Mouse (Mus musculus) kidney, postnatal 0 days (tissue): ENCODE measurements around the gene Cirbp. TPM values are rescaled to one million over a fixed set of nuclear protein-coding genes. Genes with fewer than 3 reads are reported as not detected.
A peak's percentile ranks its signal among the peaks of the same experiment; 100 is the strongest.

Source experiments
- ATAC-seq: fragments of 200-750 bp; cut with Nextera tagmentation; replicated peaks from 2 replicates; pipeline ENCODE4 v1.8.0; 2017; ENCODE audit warnings: low read depth, moderate number of reproducible peaks, moderate TSS enrichment, moderate library complexity; ENCODE audit not compliant: low FRiP score
- DNase-seq: peaks from one replicate; pipeline ENCODE4 v3.0.0-alpha.2; 2016; ENCODE audit warnings: low spot score
- H3K27ac ChIP-seq: fragments of 300-500 bp; sonication (generic); 2 replicates; pipeline ENCODE4 v1.5.1; 2014; ENCODE audit warnings: mild to moderate bottlenecking
- H3K27me3 ChIP-seq: fragments of 300-500 bp; sonication (generic); 2 replicates; pipeline ENCODE4 v1.6.1; 2014; ENCODE audit warnings: low read length, mixed read lengths; ENCODE audit not compliant: insufficient read depth
- H3K36me3 ChIP-seq: fragments of 300-500 bp; sonication (generic); 2 replicates; pipeline ENCODE4 v1.6.1; 2014; ENCODE audit warnings: low read length, mixed read lengths; ENCODE audit not compliant: insufficient read depth
- H3K4me1 ChIP-seq: fragments of 300-500 bp; sonication (generic); replicated peaks from 2 replicates; pipeline ENCODE4 v1.6.1; 2014; ENCODE audit warnings: antibody characterized with exemption, low read length, mixed read lengths; ENCODE audit not compliant: insufficient read depth
- H3K4me2 ChIP-seq: fragments of 300-500 bp; sonication (generic); 2 replicates; pipeline ENCODE4 v1.6.1; 2014; ENCODE audit warnings: mild to moderate bottlenecking, low read length, moderate library complexity, mixed read lengths
- H3K4me3 ChIP-seq: fragments of 300-500 bp; sonication (generic); replicated peaks from 2 replicates; pipeline ENCODE4 v1.5.1; 2014; ENCODE audit warnings: low read depth, low read length
- H3K9ac ChIP-seq: fragments of 300-500 bp; sonication (generic); 2 replicates; pipeline ENCODE4 v1.6.1; 2014; ENCODE audit warnings: low read depth, low read length
- H3K9me3 ChIP-seq: fragments of 300-500 bp; sonication (generic); replicated peaks from 2 replicates; pipeline ENCODE4 v1.6.1; 2016; ENCODE audit warnings: low read length, inconsistent platforms, mixed read lengths
- CTCF ChIP-seq: IDR thresholded peaks from 2 replicates; pipeline ENCODE4 v1.5.1; 2016; ENCODE audit warnings: antibody characterized with exemption, low read depth, mild to moderate bottlenecking, moderate library complexity
- WGBS: fragments of 180-500 bp; shearing (Covaris S2); extraction: QIAGEN DNeasy Blood & Tissue Kit; methylation state at CpG from one replicate; pipeline ENCODE4 v1.1.7; 2014; 5-methylcytosine and 5-hydroxymethylcytosine counted together
- polyA plus RNA-seq: library from polyadenylated mRNA; unstranded; fragments of >200 nt; fragmentation: Nextera tagmentation; extraction: Ambion mirVana; gene quantifications from 2 replicates; pipeline ENCODE4 v1.2.1, GENCODE M21; 2015

Gene Cirbp
- polyA plus RNA-seq, 1 experiment from 2014 or later: 317 TPM

- ATAC-seq (no peak), DNase-seq (no peak)
- no peak overlapping the region for H3K9ac ChIP-seq
- H3K9me3 ChIP-seq: no peaks in the 10 kb centered on the region
- H3K27ac ChIP-seq: no peak overlapping the region
- 94% methylated on average over 10 of the region's 10 CpGs for WGBS
- peaks cover 13% of the 10 kb centered on the region for H3K27me3 ChIP-seq
- H3K4me1 ChIP-seq: no peaks in the 10 kb centered on the region
- TF ChIP-seq CTCF: no peak
- H3K4me2 ChIP-seq: no peak overlapping the region
- H3K4me3 ChIP-seq: no peak overlapping the region
- no peaks in the 10 kb centered on the region for H3K36me3 ChIP-seq
Observed at GRCm38 (mm10) chr10:80187739-80188138, 22.0 kb downstream of the Cirbp start.

GRCm38 (mm10) chr10:80188453-80189024 is 22.8 kb downstream of the Cirbp start:
- Histone ChIP-seq H3K4me2 (no peak overlapping the region), H3K9me3 (no peaks in the 10 kb centered on the region), H3K4me3 (no peak overlapping the region), H3K9ac (no peak overlapping the region), H3K27ac (no peak overlapping the region), H3K4me1 (no peaks in the 10 kb centered on the region), H3K27me3 (peaks cover 13% of the 10 kb centered on the region), H3K36me3 (no peaks in the 10 kb centered on the region)
- TF ChIP-seq CTCF: no peak
- no peak for ATAC-seq
- DNase-seq: no peak
- WGBS: 82% methylated on average over 15 of the region's 15 CpGs

DNA sequence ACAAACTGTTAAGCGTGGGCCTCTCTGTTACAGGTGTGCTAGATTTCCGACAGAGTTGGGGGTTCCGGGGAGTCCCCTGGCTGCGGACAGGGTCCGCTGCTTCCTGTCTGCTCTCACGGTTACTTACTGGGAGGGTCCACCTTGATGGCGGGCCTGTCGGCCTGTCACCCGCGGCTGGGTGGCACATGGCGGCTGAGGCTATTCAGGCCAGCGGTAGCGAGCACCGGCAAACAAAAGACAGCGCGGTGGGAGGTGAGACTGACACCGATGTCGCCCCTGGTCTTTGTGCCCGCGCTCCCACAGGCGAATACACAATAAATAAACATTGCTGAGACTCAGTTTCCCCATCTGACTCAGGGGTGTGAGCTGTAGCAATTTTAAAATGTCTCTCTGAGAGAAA is 24.2 kb downstream of the Cirbp start:
- Histone ChIP-seq H3K27ac (no peak overlapping the region), H3K9ac (peak overlapping the region; percentile 50; the same call in 1 of the 2 replicates), H3K36me3 (no peaks in the 10 kb centered on the region), H3K27me3 (peaks cover 13% of the 10 kb centered on the region), H3K4me3 (peak overlapping the region; percentile 39), H3K4me1 (no peaks in the 10 kb centered on the region), H3K9me3 (no peaks in the 10 kb centered on the region), H3K4me2 (peak overlapping the region; percentile 72)
- TF ChIP-seq CTCF: no peak
- ATAC-seq: no peak
- WGBS: 6% methylated on average over 21 of the region's 21 CpGs
- no peak for DNase-seq

GRCm38 (mm10) chr10:80190491-80191051 is 24.8 kb downstream of the Cirbp start:
- Histone ChIP-seq H3K4me3 (peak overlapping the region; percentile 39), H3K27me3 (peaks cover 13% of the 10 kb centered on the region), H3K36me3 (no peaks in the 10 kb centered on the region), H3K27ac (no peak overlapping the region), H3K4me2 (peak overlapping the region; percentile 72), H3K9me3 (no peaks in the 10 kb centered on the region), H3K9ac (peak overlapping the region; percentile 50; the same call in 1 of the 2 replicates), H3K4me1 (no peaks in the 10 kb centered on the region)
- no peak for TF ChIP-seq CTCF
- DNase-seq: no peak
- 1% methylated on average over 48 of the region's 48 CpGs for WGBS
- no peak; the same call in 1 of the 2 replicates for ATAC-seq

GRCm38 (mm10) chr10:80193976-80194375 is 28.2 kb downstream of the Cirbp start:
- no peak for TF ChIP-seq CTCF
- no peaks in the 10 kb centered on the region for H3K9me3 ChIP-seq

DNA sequence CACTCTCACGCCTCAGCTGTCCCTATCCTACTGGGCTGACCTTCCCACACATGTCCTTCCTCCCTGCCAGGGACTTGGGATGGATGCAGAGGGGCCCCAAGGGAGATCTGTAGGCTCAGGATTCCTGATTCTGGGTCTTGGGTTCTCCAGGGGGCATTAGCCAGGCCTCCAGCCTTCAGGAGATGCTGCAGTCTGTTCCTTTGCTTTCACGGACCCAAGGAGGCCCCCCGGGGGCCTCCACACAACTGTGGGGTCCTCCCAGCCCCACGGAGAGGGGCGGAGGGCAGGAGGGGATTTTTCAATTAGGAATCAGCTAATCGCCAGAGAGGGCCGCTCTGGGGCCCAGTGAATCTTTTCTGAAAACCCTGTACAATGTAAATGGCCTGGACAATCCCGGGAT is 28.7 kb downstream of the Cirbp start:
- H3K27me3 ChIP-seq: peaks cover 13% of the 10 kb centered on the region
- no peak for TF ChIP-seq CTCF
- ATAC-seq: no peak

More at GRCm38 (mm10) chr10:80193976-80194375, 28.2 kb downstream of the Cirbp start:
- Histone ChIP-seq H3K4me3 (no peak overlapping the region), H3K4me1 (no peaks in the 10 kb centered on the region), H3K36me3 (no peaks in the 10 kb centered on the region), H3K27ac (no peak overlapping the region), H3K4me2 (no peak overlapping the region), H3K27me3 (peaks cover 13% of the 10 kb centered on the region), H3K9ac (no peak overlapping the region)
- 82% methylated on average over 6 of the region's 6 CpGs for WGBS
- DNase-seq (no peak), ATAC-seq (no peak)

More for the DNA sequence above, 28.7 kb downstream of the Cirbp start:
- H3K9ac ChIP-seq: no peak overlapping the region
- no peak overlapping the region for H3K27ac ChIP-seq
- no peak overlapping the region for H3K4me3 ChIP-seq
- 69% methylated on average over 8 of the region's 8 CpGs for WGBS
- no peak for DNase-seq
- no peak overlapping the region for H3K4me2 ChIP-seq
- no peaks in the 10 kb centered on the region for H3K9me3 ChIP-seq
- H3K36me3 ChIP-seq: no peaks in the 10 kb centered on the region
- H3K4me1 ChIP-seq: no peaks in the 10 kb centered on the region
